ENCODE assay signal across 8 mouse cellular contexts in genomic region chr16:34691156-34691555, GRCm38 (mm10). TPM values are rescaled to one million over a fixed set of nuclear protein-coding genes. Genes with fewer than 3 reads are reported as not detected.
DNase-seq lines count a peak whose midpoint lies in the region; ATAC-seq and TF ChIP-seq lines count a peak whose summit lies in the region.

No protein-coding gene starts in this region.

- no peak overlapping the region for H3K27ac ChIP-seq in brown adipose tissue, adult 24 weeks (replicated peaks; ENCODE audit: low read depth, low read length)
- peak overlapping the region; percentile 73 for H3K27ac ChIP-seq in heart, postnatal 0 days (ENCODE audit: low read depth)
- H3K27ac ChIP-seq in liver, embryonic 13.5 days, result peak overlapping the region; percentile 88

- no peaks in the 10 kb centered on the region for H3K27me3 ChIP-seq in heart, postnatal 0 days (ENCODE audit: control insufficient read depth, insufficient read depth, low read length)
- H3K27me3 ChIP-seq in liver, embryonic 13.5 days, result no peaks in the 10 kb centered on the region

- H3K4me2 ChIP-seq in heart, postnatal 0 days (ENCODE audit: low read depth, low read length), result peak overlapping the region; percentile 69
- H3K4me2 ChIP-seq in liver, embryonic 13.5 days, result peak overlapping the region; percentile 86

- ATAC-seq in heart, postnatal 0 days (ENCODE audit: insufficient read depth, low read depth), result no peak
- ATAC-seq in liver, embryonic 13.5 days (ENCODE audit: low read depth), result no peak

- H3K9me3 ChIP-seq in heart, postnatal 0 days (replicated peaks; ENCODE audit: control insufficient read depth, low read length), result no peaks in the 10 kb centered on the region
- no peaks in the 10 kb centered on the region for H3K9me3 ChIP-seq in liver, embryonic 13.5 days (replicated peaks)

- no peaks in the 10 kb centered on the region for H3K36me3 ChIP-seq in heart, postnatal 0 days (replicated peaks; ENCODE audit: control insufficient read depth, insufficient read depth, low read length)
- peaks cover 5% of the 10 kb centered on the region; the same call in 1 of the 2 replicates for H3K36me3 ChIP-seq in liver, embryonic 13.5 days

- TF ChIP-seq CTCF in lung, adult 2 months (IDR thresholded peaks at IDR 0.05; ENCODE audit: insufficient read depth, low read length), result no peak
- no peak for TF ChIP-seq CTCF in heart, postnatal 0 days (IDR thresholded peaks at IDR 0.05; ENCODE audit: low read depth)

- peak overlapping the region; percentile 93 for H3K4me3 ChIP-seq in lung, adult 2 months (replicated peaks; ENCODE audit: extremely low read depth, low read depth, low read length)
- peak overlapping the region; percentile 95 for H3K4me3 ChIP-seq in brown adipose tissue, adult 24 weeks (ENCODE audit: insufficient read depth, low read depth, low read length)
- H3K4me3 ChIP-seq in heart, postnatal 0 days (ENCODE audit: low read depth, low read length), result peak overlapping the region; percentile 62
- peak overlapping the region; percentile 72 for H3K4me3 ChIP-seq in liver, embryonic 13.5 days (replicated peaks)

- H3K4me1 ChIP-seq in lung, adult 2 months (ENCODE audit: control insufficient read depth, insufficient read depth, low read length), result 0 out of 2 replicates have a peak, but pooled peaks cover 3% of the 10 kb centered on the region
- 0 out of 2 replicates have a peak, but pooled peaks cover 5% of the 10 kb centered on the region for H3K4me1 ChIP-seq in brown adipose tissue, adult 24 weeks (ENCODE audit: control insufficient read depth, insufficient read depth, insufficient read length, low read length)
- peaks cover 6% of the 10 kb centered on the region for H3K4me1 ChIP-seq in heart, postnatal 0 days (ENCODE audit: control insufficient read depth, insufficient read depth)
- peaks cover 20% of the 10 kb centered on the region for H3K4me1 ChIP-seq in liver, embryonic 13.5 days (replicated peaks)

- H3K9ac ChIP-seq in heart, postnatal 0 days (replicated peaks; ENCODE audit: low read depth, low read length), result peak overlapping the region; percentile 66
- H3K9ac ChIP-seq in liver, embryonic 13.5 days, result peak overlapping the region; percentile 79

- TF ChIP-seq POLR2A in lung, adult 2 months (IDR thresholded peaks at IDR 0.05; ENCODE audit: borderline replicate concordance, extremely low read depth, low read depth, low read length), result no peak

- no peak for DNase-seq in lung, adult 2 months
- DNase-seq in lung, postnatal 14 days, result no peak
- DNase-seq in heart, postnatal 0 days (ENCODE audit: low spot score), result no peak
- peak; percentile 16 for DNase-seq in liver, embryonic 13.5 days
- DNase-seq in retina, postnatal 1 day, result peak; percentile 58
- DNase-seq in right cerebral cortex, postnatal 36 days (ENCODE audit: low spot score in 2 of 2), result no peak
- no peak for DNase-seq in ovary, postnatal 14 days (ENCODE audit: low spot score)

- WGBS in lung, adult 2 months, result 12% methylated on average over 11 of the region's 11 CpGs
- WGBS in heart, postnatal 0 days, result 13% methylated on average over 11 of the region's 11 CpGs
- 9% methylated on average over 11 of the region's 11 CpGs for WGBS in liver, embryonic 13.5 days (ENCODE audit: insufficient replicate concordance)

- no peak for TF ChIP-seq EP300 in heart, postnatal 0 days (IDR thresholded peaks at IDR 0.05; ENCODE audit: low read depth)

RNA-seq across cellular contexts. Expression of gene Ccdc14, which starts 0.7 kb away (rescaled TPM):
- 1.5 and 2.4 TPM in 2 replicates for polyA plus RNA-seq in lung, adult 2 months (2012; rRNA removed)
- 0.36 and 0.46 TPM in 2 replicates for polyA plus RNA-seq in brown adipose tissue, adult 24 weeks (2012; ENCODE audit: insufficient read depth, insufficient read length, missing spikeins)
- 3.7 and 7.3 TPM in 2 replicates for total RNA-seq in heart, postnatal 0 days (2014; rRNA removed; ENCODE audit: low replicate concordance)
- polyA plus RNA-seq in heart, postnatal 0 days (2015; fragmentation: Nextera tagmentation; extraction: Ambion mirVana), result 2.6 and 2.8 TPM in 2 replicates
- 2.7 and 3.3 TPM in 2 replicates for polyA plus RNA-seq in liver, embryonic 13.5 days (2015; fragmentation: Nextera tagmentation; extraction: Ambion mirVana)

RNA-seq across cellular contexts. Expression of gene Ropn1, which starts 41.4 kb away (rescaled TPM):
- polyA plus RNA-seq in lung, adult 2 months (2012; rRNA removed), result not detected in 2 replicates
- not detected in 2 replicates for polyA plus RNA-seq in brown adipose tissue, adult 24 weeks (2012; ENCODE audit: insufficient read depth, insufficient read length, missing spikeins)
- total RNA-seq in heart, postnatal 0 days (2014; rRNA removed; ENCODE audit: low replicate concordance), result 14.0 TPM in 1 of 2 replicates, not detected in the other
- 1.7 and 2.0 TPM in 2 replicates for polyA plus RNA-seq in heart, postnatal 0 days (2015; fragmentation: Nextera tagmentation; extraction: Ambion mirVana)
- polyA plus RNA-seq in liver, embryonic 13.5 days (2015; fragmentation: Nextera tagmentation; extraction: Ambion mirVana), result not detected in 2 replicates

RNA-seq across cellular contexts. Expression of gene Mylk, which starts 53.9 kb away (rescaled TPM):
- 208 and 233 TPM in 2 replicates for polyA plus RNA-seq in lung, adult 2 months (2012; rRNA removed)
- polyA plus RNA-seq in brown adipose tissue, adult 24 weeks (2012; ENCODE audit: insufficient read depth, insufficient read length, missing spikeins), result 25.5 and 26.4 TPM in 2 replicates
- 7.7 and 148 TPM in 2 replicates for total RNA-seq in heart, postnatal 0 days (2014; rRNA removed; ENCODE audit: low replicate concordance)
- polyA plus RNA-seq in heart, postnatal 0 days (2015; fragmentation: Nextera tagmentation; extraction: Ambion mirVana), result 5.9 and 6.2 TPM in 2 replicates
- 4.9 and 5.5 TPM in 2 replicates for polyA plus RNA-seq in liver, embryonic 13.5 days (2015; fragmentation: Nextera tagmentation; extraction: Ambion mirVana)

Comparison
In these comparisons a context has a peak if more than half of its experiments do, and no peak if none do; other contexts are left out.
1. DNase-seq: peak in liver, embryonic 13.5 days (single experiment) and retina, postnatal 1 day (single experiment); none in lung, adult 2 months (single experiment), lung, postnatal 14 days (single experiment), heart, postnatal 0 days (single experiment), right cerebral cortex, postnatal 36 days (0 of 2) and ovary, postnatal 14 days (single experiment).
2. Peak in every context shown above with its lines, with median percentiles within 50 percentile points of each other: H3K4me3 ChIP-seq.